8 mouse cellular contexts compared by ENCODE assay signal in genomic region chr12:105611748-105612147, GRCm38 (mm10). TPM values are rescaled to one million over a fixed set of nuclear protein-coding genes. Genes with fewer than 3 reads are reported as not detected.
DNase-seq lines count a peak whose midpoint lies in the region; ATAC-seq and TF ChIP-seq lines count a peak whose summit lies in the region.
"Had no signal": no experiment of that assay in that cellular context is flagged by ENCODE, and none has a peak within 500 bp of the region (broad histone marks: within the 10 kb centered on the region; RNA-seq: fewer than 3 reads in every experiment).

No protein-coding gene starts in this region.

- H3K79me3 ChIP-seq in C2C12 (ENCODE audit: low read depth), result no peaks in the 10 kb centered on the region

- peaks cover 12% of the 10 kb centered on the region for H3K36me3 ChIP-seq in C2C12 (ENCODE audit: control insufficient read depth, insufficient read depth)
- H3K36me3 ChIP-seq in kidney, postnatal 0 days (ENCODE audit: insufficient read depth, low read length), result peaks cover 14% of the 10 kb centered on the region; the same call in 1 of the 2 replicates
- H3K36me3 ChIP-seq in liver, embryonic 13.5 days, result peaks cover 21% of the 10 kb centered on the region
- H3K36me3 ChIP-seq in neural tube, embryonic 15.5 days, result peaks cover 17% of the 10 kb centered on the region

- peak; percentile 71 for TF ChIP-seq CTCF in C2C12 (IDR thresholded peaks at IDR 0.05; ENCODE audit: control insufficient read depth, insufficient read depth, insufficient read length)
- peak; percentile 92 for TF ChIP-seq CTCF in kidney, postnatal 0 days (IDR thresholded peaks at IDR 0.05; ENCODE audit: low read depth)

- no peaks in the 10 kb centered on the region for H3K9me3 ChIP-seq in kidney, postnatal 0 days (replicated peaks; ENCODE audit: low read length)
- H3K9me3 ChIP-seq in liver, embryonic 13.5 days (replicated peaks), result no peaks in the 10 kb centered on the region
- no peaks in the 10 kb centered on the region for H3K9me3 ChIP-seq in neural tube, embryonic 15.5 days (replicated peaks)
- H3K9me3 ChIP-seq: limb, embryonic 13.5 days had no signal

- no peaks in the 10 kb centered on the region for H3K27me3 ChIP-seq in C2C12 (ENCODE audit: control insufficient read depth, insufficient read depth, insufficient read length)
- H3K27me3 ChIP-seq in kidney, postnatal 0 days (ENCODE audit: insufficient read depth, low read length), result no peaks in the 10 kb centered on the region
- H3K27me3 ChIP-seq in liver, embryonic 13.5 days, result no peaks in the 10 kb centered on the region
- no peaks in the 10 kb centered on the region for H3K27me3 ChIP-seq in neural tube, embryonic 15.5 days (replicated peaks)
- H3K27me3 ChIP-seq: limb, embryonic 13.5 days had no signal

- no peak overlapping the region for H3K4me2 ChIP-seq in kidney, postnatal 0 days (ENCODE audit: low read length)
- no peak overlapping the region for H3K4me2 ChIP-seq in liver, embryonic 13.5 days
- H3K4me2 ChIP-seq in neural tube, embryonic 15.5 days, result no peak overlapping the region
- H3K4me2 ChIP-seq: limb, embryonic 13.5 days had no signal

- 14% methylated on average over 7 of the region's 7 CpGs for WGBS in kidney, postnatal 0 days
- 26% methylated on average over 7 of the region's 7 CpGs for WGBS in liver, embryonic 13.5 days (ENCODE audit: insufficient replicate concordance)
- 19% methylated on average over 7 of the region's 7 CpGs for WGBS in neural tube, embryonic 15.5 days

- H3K79me2 ChIP-seq in C2C12 (ENCODE audit: control insufficient read depth, insufficient read depth), result no peaks in the 10 kb centered on the region

- H3ac ChIP-seq in C2C12 (ENCODE audit: control insufficient read depth, insufficient read length, low read depth), result no peak overlapping the region

- ATAC-seq in kidney, postnatal 0 days (replicated peaks; ENCODE audit: low FRiP score, low read depth), result 0 out of 2 replicates have a peak, but pooled peaks have one; percentile 26
- ATAC-seq in liver, embryonic 13.5 days (ENCODE audit: low read depth), result no peak
- peak; percentile 63 for ATAC-seq in neural tube, embryonic 15.5 days (ENCODE audit: low FRiP score)

- no peaks in the 10 kb centered on the region for H3K4me1 ChIP-seq in kidney, postnatal 0 days (replicated peaks; ENCODE audit: insufficient read depth, low read length)
- H3K4me1 ChIP-seq in liver, embryonic 13.5 days (replicated peaks), result peaks cover 5% of the 10 kb centered on the region; the same call in 1 of the 2 replicates
- peaks cover 6% of the 10 kb centered on the region; the same call in 1 of the 2 replicates for H3K4me1 ChIP-seq in neural tube, embryonic 15.5 days

- H3K27ac ChIP-seq in kidney, postnatal 0 days, result no peak overlapping the region
- H3K27ac ChIP-seq in liver, embryonic 13.5 days, result no peak overlapping the region
- H3K27ac ChIP-seq in neural tube, embryonic 15.5 days (replicated peaks), result 0 out of 2 replicates have a peak overlapping the region, but pooled peaks have one; percentile 11
- H3K27ac ChIP-seq: limb, embryonic 13.5 days had no signal

- H3K9ac ChIP-seq in kidney, postnatal 0 days (ENCODE audit: low read depth, low read length), result no peak overlapping the region
- H3K9ac ChIP-seq in liver, embryonic 13.5 days, result no peak overlapping the region
- no peak overlapping the region for H3K9ac ChIP-seq in neural tube, embryonic 15.5 days (replicated peaks)
- H3K9ac ChIP-seq: limb, embryonic 13.5 days had no signal

- H3K4me3 ChIP-seq in C2C12 (ENCODE audit: insufficient read depth, poor library complexity, severe bottlenecking), result no peak overlapping the region
- H3K4me3 ChIP-seq in kidney, postnatal 0 days (replicated peaks; ENCODE audit: low read depth, low read length), result no peak overlapping the region
- no peak overlapping the region for H3K4me3 ChIP-seq in liver, embryonic 13.5 days (replicated peaks)
- no peak overlapping the region for H3K4me3 ChIP-seq in neural tube, embryonic 15.5 days (replicated peaks)
- H3K4me3 ChIP-seq: limb, embryonic 13.5 days had no signal

- DNase-seq in MN1 (ENCODE audit: low spot score), result peak; percentile 48
- peak; percentile 49 to 72 for DNase-seq in cerebellum, postnatal 25 days
- peak; percentile 59 to 61 for DNase-seq in frontal cortex, postnatal 36 days (ENCODE audit: low spot score in 2 of 2)
- DNase-seq in kidney, postnatal 0 days (ENCODE audit: low spot score), result peak; percentile 88
- DNase-seq in liver, embryonic 13.5 days, result peak; percentile 23

TF ChIP-seq in C2C12, 6 proteins besides CTCF, POLR2A, EP300 and RAD21:
- TF ChIP-seq CEBPB (IDR thresholded peaks at IDR 0.05; ENCODE audit: low read depth) (no peak), MAX (IDR thresholded peaks at IDR 0.05) (no peak), USF1 (IDR thresholded peaks at IDR 0.05; ENCODE audit: low read depth) (no peak), FOSL1 (IDR thresholded peaks at IDR 0.05; ENCODE audit: insufficient read depth, low read length, poor library complexity, severe bottlenecking) (no peak)
TF ChIP-seq in C2C12: peak in this region for 0.

RNA-seq across cellular contexts. Expression of gene Bdkrb1, which starts 8.9 kb away (rescaled TPM):
- 2.1 TPM for polyA plus RNA-seq in C2C12 (2012; fragmentation: generic; extraction: Trizol)
- polyA plus RNA-seq in kidney, postnatal 0 days (2015; fragmentation: Nextera tagmentation; extraction: Ambion mirVana), result 0.11 TPM in 1 of 2 replicates, not detected in the other
- polyA plus RNA-seq in liver, embryonic 13.5 days (2015; fragmentation: Nextera tagmentation; extraction: Ambion mirVana), result 0.08 and 0.16 TPM in 2 replicates
- 0.18 TPM in 1 of 2 replicates, not detected in the other for polyA plus RNA-seq in neural tube, embryonic 15.5 days (2015; fragmentation: Nextera tagmentation; extraction: Ambion mirVana)
- polyA plus RNA-seq: limb, embryonic 13.5 days had no signal

RNA-seq across cellular contexts. Expression of gene Bdkrb2, which starts 48.7 kb away (rescaled TPM):
- 1.2 TPM for polyA plus RNA-seq in C2C12 (2012; fragmentation: generic; extraction: Trizol)
- polyA plus RNA-seq in kidney, postnatal 0 days (2015; fragmentation: Nextera tagmentation; extraction: Ambion mirVana), result 0.98 and 1.1 TPM in 2 replicates
- not detected in 2 replicates for polyA plus RNA-seq in liver, embryonic 13.5 days (2015; fragmentation: Nextera tagmentation; extraction: Ambion mirVana)
- polyA plus RNA-seq in neural tube, embryonic 15.5 days (2015; fragmentation: Nextera tagmentation; extraction: Ambion mirVana), result 2.4 and 3.1 TPM in 2 replicates

Comparison
In these comparisons a context has a peak if more than half of its experiments do, and no peak if none do; other contexts are left out.
1. DNase-seq: peak in every context shown above with its lines; median percentile 88 in kidney, postnatal 0 days; 60 in cerebellum, postnatal 25 days; 60 in frontal cortex, postnatal 36 days; 48 in MN1; 23 in liver, embryonic 13.5 days.